8 mouse cellular contexts compared by ENCODE assay signal in the genomic region with DNA sequence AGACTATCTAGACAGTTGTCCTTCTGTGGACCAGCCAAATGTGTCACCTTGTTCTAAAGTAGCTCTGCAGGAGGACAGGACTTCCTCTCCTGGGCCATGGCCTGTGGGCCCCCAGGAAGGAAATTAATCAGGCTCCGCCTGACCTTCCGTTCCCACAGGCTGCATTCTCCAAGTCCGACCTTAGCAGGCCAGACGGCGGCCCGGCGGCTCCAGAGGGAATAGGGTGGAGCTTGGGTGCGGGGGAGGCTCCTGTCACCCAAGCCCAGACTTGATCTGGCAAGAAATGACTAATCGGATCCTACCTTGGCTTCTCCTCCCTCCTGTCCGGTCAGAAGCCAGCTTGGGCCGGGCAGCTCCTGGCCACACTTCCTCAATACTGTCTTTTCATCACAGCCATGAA. TPM values are rescaled to one million over a fixed set of nuclear protein-coding genes. Genes with fewer than 3 reads are reported as not detected.
DNase-seq lines count a peak whose midpoint lies in the region; ATAC-seq and TF ChIP-seq lines count a peak whose summit lies in the region.

No protein-coding gene starts in this region.

- peak; percentile 69 for DNase-seq in MN1 (ENCODE audit: low spot score)
- DNase-seq in cerebellum, adult 18-20 months: peak; percentile 82 to 88
- DNase-seq in lung, adult 18-20 months: peak; percentile 82 to 90
- DNase-seq in stomach, postnatal 0 days (ENCODE audit: low spot score): peak; percentile 88
- DNase-seq in right cerebral cortex, postnatal 25 days: no peak

- peak overlapping the region; percentile 83 for H3K4me3 ChIP-seq in intestine, postnatal 0 days (ENCODE audit: low read depth, low read length)
- H3K4me3 ChIP-seq in stomach, postnatal 0 days (ENCODE audit: low read depth, low read length): peak overlapping the region; percentile 93

- TF ChIP-seq CTCF in intestine, postnatal 0 days (IDR thresholded peaks at IDR 0.05; ENCODE audit: low read depth): no peak
- no peak for TF ChIP-seq CTCF in stomach, postnatal 0 days (IDR thresholded peaks at IDR 0.05; ENCODE audit: low read depth)

- H3K36me3 ChIP-seq in intestine, postnatal 0 days (ENCODE audit: control insufficient read depth, insufficient read depth): no peaks in the 10 kb centered on the region; the same call in 1 of the 2 replicates
- no peaks in the 10 kb centered on the region; the same call in 1 of the 2 replicates for H3K36me3 ChIP-seq in stomach, postnatal 0 days (ENCODE audit: control insufficient read depth, insufficient read depth, low read length)

- no peak overlapping the region for H3K9ac ChIP-seq in intestine, postnatal 0 days (ENCODE audit: low read depth, low read length)
- peak overlapping the region; percentile 55 for H3K9ac ChIP-seq in stomach, postnatal 0 days (ENCODE audit: low read length)

- H3K4me2 ChIP-seq in intestine, postnatal 0 days (replicated peaks; ENCODE audit: low read depth): peak overlapping the region; percentile 84
- peak overlapping the region; percentile 82 for H3K4me2 ChIP-seq in stomach, postnatal 0 days (replicated peaks; ENCODE audit: low read depth)

- H3K4me1 ChIP-seq in intestine, postnatal 0 days (replicated peaks; ENCODE audit: control insufficient read depth, insufficient read depth, low read length): peaks cover 22% of the 10 kb centered on the region
- H3K4me1 ChIP-seq in stomach, postnatal 0 days (replicated peaks; ENCODE audit: control insufficient read depth, insufficient read depth): peaks cover 25% of the 10 kb centered on the region

- no peak for TF ChIP-seq EP300 in stomach, postnatal 0 days (optimal IDR thresholded peaks at IDR 0.05)

- no peaks in the 10 kb centered on the region for H3K9me3 ChIP-seq in intestine, postnatal 0 days (ENCODE audit: control insufficient read depth)
- no peaks in the 10 kb centered on the region for H3K9me3 ChIP-seq in stomach, postnatal 0 days (ENCODE audit: control insufficient read depth, low read length)

- no peaks in the 10 kb centered on the region for H3K27me3 ChIP-seq in intestine, postnatal 0 days (replicated peaks; ENCODE audit: control insufficient read depth, insufficient read depth, low read length)
- no peaks in the 10 kb centered on the region for H3K27me3 ChIP-seq in stomach, postnatal 0 days (ENCODE audit: control insufficient read depth, insufficient read depth, low read length)

- ATAC-seq in granulocyte monocyte progenitor cell, adult 5-6 weeks (replicated peaks; ENCODE audit: poor library complexity, severe bottlenecking): peak; percentile 33
- ATAC-seq in intestine, postnatal 0 days: peak; percentile 22
- peak; percentile 45 for ATAC-seq in stomach, postnatal 0 days (ENCODE audit: low FRiP score, low TSS enrichment)
- ATAC-seq in frontal cortex, adult (ENCODE audit: low TSS enrichment): no peak

- peak overlapping the region; percentile 99 for H3K27ac ChIP-seq in intestine, postnatal 0 days (ENCODE audit: low read depth, low read length)
- peak overlapping the region; percentile 98 for H3K27ac ChIP-seq in stomach, postnatal 0 days (replicated peaks)

- WGBS in intestine, postnatal 0 days: 20% methylated on average over 11 of the region's 11 CpGs
- 30% methylated on average over 11 of the region's 11 CpGs for WGBS in stomach, postnatal 0 days

RNA-seq across cellular contexts. Expression of a gene that starts 2.4 kb away (rescaled TPM):
- 4.8 and 6.7 TPM in 2 replicates for total RNA-seq in granulocyte monocyte progenitor cell, adult 5-6 weeks (2014; fragmentation: Nextera tagmentation)
- total RNA-seq in granulocyte monocyte progenitor cell, adult 5-6 weeks (2017): 1.4 and 4.2 TPM in 2 replicates
- 102 and 103 TPM in 2 replicates for polyA plus RNA-seq in intestine, postnatal 0 days (2015; fragmentation: Nextera tagmentation; extraction: Ambion mirVana)
- polyA plus RNA-seq in stomach, postnatal 0 days (2015; fragmentation: Nextera tagmentation; extraction: Ambion mirVana): 234 and 259 TPM in 2 replicates

RNA-seq across cellular contexts. Expression of a gene that starts 19.4 kb away (rescaled TPM):
- total RNA-seq in granulocyte monocyte progenitor cell, adult 5-6 weeks (2014; fragmentation: Nextera tagmentation): not detected in 2 replicates
- 0.26 TPM in 1 of 2 replicates, not detected in the other for total RNA-seq in granulocyte monocyte progenitor cell, adult 5-6 weeks (2017)
- 17.0 and 17.2 TPM in 2 replicates for polyA plus RNA-seq in intestine, postnatal 0 days (2015; fragmentation: Nextera tagmentation; extraction: Ambion mirVana)
- polyA plus RNA-seq in stomach, postnatal 0 days (2015; fragmentation: Nextera tagmentation; extraction: Ambion mirVana): 40.6 and 43.2 TPM in 2 replicates

RNA-seq across cellular contexts. Expression of a gene that starts 20.3 kb away (rescaled TPM):
- total RNA-seq in granulocyte monocyte progenitor cell, adult 5-6 weeks (2014; fragmentation: Nextera tagmentation): not detected in 2 replicates
- total RNA-seq in granulocyte monocyte progenitor cell, adult 5-6 weeks (2017): not detected in 2 replicates
- 31.7 and 37.0 TPM in 2 replicates for polyA plus RNA-seq in intestine, postnatal 0 days (2015; fragmentation: Nextera tagmentation; extraction: Ambion mirVana)
- polyA plus RNA-seq in stomach, postnatal 0 days (2015; fragmentation: Nextera tagmentation; extraction: Ambion mirVana): 59.5 and 62.1 TPM in 2 replicates

RNA-seq across cellular contexts. Expression of a gene that starts 39.3 kb away (rescaled TPM):
- not detected in 2 replicates for total RNA-seq in granulocyte monocyte progenitor cell, adult 5-6 weeks (2014; fragmentation: Nextera tagmentation)
- not detected in 2 replicates for total RNA-seq in granulocyte monocyte progenitor cell, adult 5-6 weeks (2017)
- 10.0 and 10.4 TPM in 2 replicates for polyA plus RNA-seq in intestine, postnatal 0 days (2015; fragmentation: Nextera tagmentation; extraction: Ambion mirVana)
- 7.9 and 10.1 TPM in 2 replicates for polyA plus RNA-seq in stomach, postnatal 0 days (2015; fragmentation: Nextera tagmentation; extraction: Ambion mirVana)

RNA-seq across cellular contexts. Expression of a gene that starts 46.4 kb away (rescaled TPM):
- total RNA-seq in granulocyte monocyte progenitor cell, adult 5-6 weeks (2014; fragmentation: Nextera tagmentation): 46.9 and 50.7 TPM in 2 replicates
- 23.3 and 31.3 TPM in 2 replicates for total RNA-seq in granulocyte monocyte progenitor cell, adult 5-6 weeks (2017)
- polyA plus RNA-seq in intestine, postnatal 0 days (2015; fragmentation: Nextera tagmentation; extraction: Ambion mirVana): 31.6 and 33.0 TPM in 2 replicates
- polyA plus RNA-seq in stomach, postnatal 0 days (2015; fragmentation: Nextera tagmentation; extraction: Ambion mirVana): 69.6 and 70.7 TPM in 2 replicates
